In the genomic region with DNA sequence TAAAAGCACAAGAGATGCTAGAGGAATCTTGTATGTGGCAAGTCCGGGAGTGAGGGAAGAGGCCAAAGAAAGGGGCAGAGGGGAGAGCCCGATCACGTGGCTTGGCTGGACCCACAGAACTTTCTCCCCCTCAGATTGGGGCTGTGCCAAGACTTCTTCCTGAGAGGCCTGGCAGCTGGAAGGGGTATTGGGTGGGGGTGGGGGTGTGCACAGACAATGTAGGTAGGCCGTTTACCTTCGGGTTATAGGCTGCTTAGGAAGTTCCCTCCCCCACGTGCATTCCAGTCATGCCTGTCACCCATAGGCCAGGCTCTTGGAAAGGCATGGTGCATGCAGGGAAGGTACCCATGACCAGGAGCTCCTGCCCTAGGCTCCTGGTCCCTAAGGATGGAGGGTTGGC, we compare ENCODE assay signal across 10 mouse cellular contexts. TPM values are rescaled to one million over a fixed set of nuclear protein-coding genes. Genes with fewer than 3 reads are reported as not detected.
DNase-seq lines count a peak whose midpoint lies in the region; ATAC-seq and TF ChIP-seq lines count a peak whose summit lies in the region.
"Had no signal": no experiment of that assay in that cellular context is flagged by ENCODE, and none has a peak within 500 bp of the region (broad histone marks: within the 10 kb centered on the region; RNA-seq: fewer than 3 reads in every experiment).

No protein-coding gene starts in this region.

- no peaks in the 10 kb centered on the region for H3K9me3 ChIP-seq in heart, embryonic 13.5 days
- no peaks in the 10 kb centered on the region for H3K9me3 ChIP-seq in lung, embryonic 14.5 days (ENCODE audit: low read depth, low read length)

- TF ChIP-seq CTCF in lung, embryonic 14.5 days (IDR thresholded peaks at IDR 0.05; ENCODE audit: low read depth): no peak

- no peak overlapping the region for H3K4me3 ChIP-seq in heart, embryonic 13.5 days
- no peak overlapping the region for H3K4me3 ChIP-seq in lung, embryonic 14.5 days (ENCODE audit: low read depth, low read length)

- peak overlapping the region; percentile 73 for H3K27ac ChIP-seq in heart, embryonic 13.5 days (replicated peaks)
- peak overlapping the region; percentile 78 for H3K27ac ChIP-seq in lung, embryonic 14.5 days (ENCODE audit: low read depth)

- peaks cover 41% of the 10 kb centered on the region for H3K36me3 ChIP-seq in heart, embryonic 13.5 days
- peaks cover 41% of the 10 kb centered on the region for H3K36me3 ChIP-seq in lung, embryonic 14.5 days (ENCODE audit: insufficient read depth)

- H3K4me2 ChIP-seq in heart, embryonic 13.5 days: peak overlapping the region; percentile 35
- H3K4me2 ChIP-seq in lung, embryonic 14.5 days: peak overlapping the region; percentile 16; the same call in 1 of the 2 replicates

- WGBS in heart, embryonic 13.5 days: 6% methylated on average over 6 of the region's 6 CpGs
- 4% methylated on average over 6 of the region's 6 CpGs for WGBS in lung, embryonic 14.5 days

- intact Hi-C loops in heart, postnatal 10 days (cut with DNase I): no loop called here
- intact Hi-C loops in gastrocnemius, postnatal 14 days (cut with DNase I; ENCODE audit: low total_unique reads): no loop called here

- peak overlapping the region; percentile 3; the same call in 1 of the 2 replicates for H3K9ac ChIP-seq in heart, embryonic 13.5 days
- no peak overlapping the region for H3K9ac ChIP-seq in lung, embryonic 14.5 days

- no peak for DNase-seq in heart, postnatal 10 days
- DNase-seq in R1 (ENCODE audit: low read depth, low spot score) (peak; percentile 58), MN1 (ENCODE audit: low spot score) (no peak)
- DNase-seq in kidney, adult 11 months: peak; percentile 73
- peak; percentile 82 for DNase-seq in lung, embryonic 14.5 days
- no peak for DNase-seq in gastrocnemius, postnatal 14 days
- DNase-seq in frontal cortex, postnatal 14 days (ENCODE audit: low spot score in 2 of 2): no peak
- DNase-seq: adrenal gland, adult 8-10 months; cerebellum, postnatal 25 days had no signal

- H3K27me3 ChIP-seq in heart, embryonic 13.5 days (replicated peaks): no peaks in the 10 kb centered on the region
- no peaks in the 10 kb centered on the region for H3K27me3 ChIP-seq in lung, embryonic 14.5 days (ENCODE audit: insufficient read depth, low read length)

- peaks cover 75% of the 10 kb centered on the region for H3K4me1 ChIP-seq in heart, embryonic 13.5 days
- peaks cover 36% of the 10 kb centered on the region for H3K4me1 ChIP-seq in lung, embryonic 14.5 days (ENCODE audit: insufficient read depth)

- no peak for ATAC-seq in heart, embryonic 13.5 days (ENCODE audit: extremely low read depth, insufficient number of reproducible peaks, low FRiP score, low TSS enrichment)
- peak; percentile 22; the same call in 1 of the 2 replicates for ATAC-seq in lung, embryonic 14.5 days (ENCODE audit: insufficient read depth)

RNA-seq across cellular contexts. Expression of a gene that starts 13.5 kb away (rescaled TPM):
- polyA plus RNA-seq in heart, embryonic 13.5 days (2015; fragmentation: Nextera tagmentation; extraction: Ambion mirVana): 1.7 and 2.0 TPM in 2 replicates
- total RNA-seq in heart, postnatal 10 days (2021): 1 to 10 TPM; 4.8 to 6.0 TPM
- polyA plus RNA-seq in lung, embryonic 14.5 days (2014; fragmentation: Nextera tagmentation; extraction: Ambion mirVana): 3.3 and 4.3 TPM in 2 replicates
- 1 to 10 TPM; 1.4 to 2.7 TPM for total RNA-seq in gastrocnemius, postnatal 14 days (2021)

RNA-seq across cellular contexts. Expression of a gene that starts 31.8 kb away (rescaled TPM):
- polyA plus RNA-seq in heart, embryonic 13.5 days (2015; fragmentation: Nextera tagmentation; extraction: Ambion mirVana): 12.2 and 12.7 TPM in 2 replicates
- total RNA-seq in heart, postnatal 10 days (2021): 10 to 100 TPM in 1 of 2 experiments, 1 to 10 TPM in 1; 9.1 to 11.1 TPM
- 15.2 and 18.4 TPM in 2 replicates for polyA plus RNA-seq in lung, embryonic 14.5 days (2014; fragmentation: Nextera tagmentation; extraction: Ambion mirVana)
- total RNA-seq in gastrocnemius, postnatal 14 days (2021): 1 to 10 TPM; 9.0 to 9.8 TPM

RNA-seq across cellular contexts. Expression of a gene that starts 43.4 kb away (rescaled TPM):
- polyA plus RNA-seq in heart, embryonic 13.5 days (2015; fragmentation: Nextera tagmentation; extraction: Ambion mirVana): 65.8 and 72.7 TPM in 2 replicates
- total RNA-seq in heart, postnatal 10 days (2021): 10 to 100 TPM; 59.2 to 67.8 TPM
- 77.3 and 78.3 TPM in 2 replicates for polyA plus RNA-seq in lung, embryonic 14.5 days (2014; fragmentation: Nextera tagmentation; extraction: Ambion mirVana)
- 10 to 100 TPM; 31.5 to 32.6 TPM for total RNA-seq in gastrocnemius, postnatal 14 days (2021)

Comparison
In these comparisons a context has a peak if more than half of its experiments do, and no peak if none do; other contexts are left out.
1. DNase-seq: peak in R1 (single experiment), kidney, adult 11 months (single experiment) and lung, embryonic 14.5 days (single experiment); none in heart, postnatal 10 days (0 of 2), MN1 (single experiment), gastrocnemius, postnatal 14 days (single experiment) and frontal cortex, postnatal 14 days (0 of 2).